Mouse (Mus musculus) liver, embryonic 13.5 days (tissue): ENCODE measurements around the gene Fads2. TPM values are rescaled to one million over a fixed set of nuclear protein-coding genes. Genes with fewer than 3 reads are reported as not detected.

Source experiments
- ATAC-seq: fragments of 200-750 bp; cut with Nextera tagmentation; 2 replicates; pipeline ENCODE4 v1.8.0; 2017; ENCODE audit warnings: low read depth, mild to moderate bottlenecking, moderate number of reproducible peaks, moderate library complexity
- DNase-seq: peaks from one replicate; pipeline ENCODE4 v3.0.0; 2022
- H3K27ac ChIP-seq: fragments of 300-500 bp; sonication (generic); 2 replicates; pipeline ENCODE4 v1.5.1; 2015; ENCODE audit warnings: moderate library complexity, mild to moderate bottlenecking, inconsistent platforms
- H3K27me3 ChIP-seq: fragments of 300-500 bp; sonication (generic); 2 replicates; pipeline ENCODE4 v1.6.1; 2015; ENCODE audit warnings: mild to moderate bottlenecking, inconsistent platforms
- H3K36me3 ChIP-seq: fragments of 300-500 bp; sonication (generic); 2 replicates; pipeline ENCODE4 v1.6.1; 2015; ENCODE audit warnings: mild to moderate bottlenecking, inconsistent platforms
- H3K4me1 ChIP-seq: fragments of 300-500 bp; sonication (generic); replicated peaks from 2 replicates; pipeline ENCODE4 v1.6.1; 2015; ENCODE audit warnings: inconsistent platforms
- H3K4me2 ChIP-seq: fragments of 300-500 bp; sonication (generic); 2 replicates; pipeline ENCODE4 v1.6.1; 2015; ENCODE audit warnings: inconsistent platforms, mild to moderate bottlenecking, moderate library complexity
- H3K4me3 ChIP-seq: fragments of 300-500 bp; sonication (generic); replicated peaks from 2 replicates; pipeline ENCODE4 v1.5.1; 2015; ENCODE audit warnings: mild to moderate bottlenecking, inconsistent platforms
- H3K9ac ChIP-seq: fragments of 300-500 bp; sonication (generic); 2 replicates; pipeline ENCODE4 v1.6.1; 2015; ENCODE audit warnings: mild to moderate bottlenecking, inconsistent platforms
- H3K9me3 ChIP-seq: fragments of 300-500 bp; sonication (generic); replicated peaks from 2 replicates; pipeline ENCODE4 v1.6.1; 2016; ENCODE audit warnings: inconsistent platforms
- WGBS: fragments of 180-500 bp; shearing (Covaris S2); methylation state at CpG from one replicate; pipeline ENCODE4 v1.1.7; 2015; ENCODE audit not compliant: insufficient replicate concordance; 5-methylcytosine and 5-hydroxymethylcytosine counted together
- polyA plus RNA-seq: library from polyadenylated mRNA; unstranded; fragments of >200 nt; fragmentation: Nextera tagmentation; extraction: Ambion mirVana; gene quantifications from 2 replicates; pipeline ENCODE4 v1.2.1, GENCODE M21; 2015

Fads2 gene
- polyA plus RNA-seq, 1 experiment from 2014 or later: 66.8 TPM

- DNase-seq: no peak
- H3K4me1 ChIP-seq: no peaks in the 10 kb centered on the region
- no peak overlapping the region for H3K4me3 ChIP-seq
- no peaks in the 10 kb centered on the region for H3K9me3 ChIP-seq
- H3K9ac ChIP-seq: no peak overlapping the region
- 64% methylated on average over 5 of the region's 5 CpGs for WGBS
- ATAC-seq: no peak
- H3K27ac ChIP-seq: no peak overlapping the region
- no peak overlapping the region for H3K4me2 ChIP-seq
- H3K36me3 ChIP-seq: no peaks in the 10 kb centered on the region
- peaks cover 4% of the 10 kb centered on the region; the same call in 1 of the 2 replicates for H3K27me3 ChIP-seq
Measured at GRCm38 (mm10) chr19:10122021-10122631, 20.6 kb upstream of the Fads2 start.

GRCm38 (mm10) chr19:10116641-10117040, 15.1 kb upstream of the Fads2 start:
- Histone ChIP-seq H3K4me2 (no peak overlapping the region), H3K4me3 (no peak overlapping the region), H3K9me3 (no peaks in the 10 kb centered on the region), H3K4me1 (no peaks in the 10 kb centered on the region), H3K9ac (no peak overlapping the region), H3K27ac (no peak overlapping the region), H3K36me3 (no peaks in the 10 kb centered on the region), H3K27me3 (no peaks in the 10 kb centered on the region)
- WGBS: 66% methylated on average over 3 of the region's 3 CpGs
- no peak for ATAC-seq
- no peak for DNase-seq

DNA sequence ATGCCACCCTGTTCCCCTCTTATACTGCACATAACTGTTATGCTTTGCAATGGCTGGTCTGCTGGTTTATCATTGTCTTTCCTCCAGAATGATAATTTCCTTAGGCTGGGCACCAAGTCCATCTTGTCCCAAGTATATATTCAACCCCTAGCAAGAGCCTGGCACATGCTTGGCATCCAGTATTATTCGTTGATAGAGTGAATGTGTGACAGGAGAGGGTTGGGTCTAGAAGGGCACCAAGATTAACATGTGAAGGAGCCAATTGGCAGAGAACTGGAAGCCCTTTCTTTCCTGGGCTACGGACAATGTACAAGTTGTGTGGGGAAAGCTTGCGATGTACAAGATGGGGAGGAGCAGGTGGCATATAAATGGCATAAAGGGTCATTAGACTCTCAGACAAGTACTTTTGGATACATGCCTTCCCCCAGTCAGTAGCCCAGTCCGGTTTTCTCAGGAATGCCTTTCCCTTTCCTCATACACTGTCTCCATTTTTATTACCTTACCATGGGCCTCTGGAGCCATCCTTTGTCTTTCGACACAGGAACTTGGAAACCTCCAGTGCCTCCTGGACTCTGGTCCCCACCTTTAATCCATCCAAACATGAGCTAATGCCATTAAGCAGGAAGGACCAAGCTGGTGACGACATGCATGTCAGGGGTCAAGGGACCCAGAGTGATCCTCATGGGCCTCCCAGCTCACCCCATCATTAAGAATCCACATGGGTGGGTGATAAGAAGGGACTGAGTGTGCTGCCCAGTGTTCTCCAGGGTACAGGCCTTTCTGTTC, 14.0 kb upstream of the Fads2 start:
- Histone ChIP-seq H3K36me3 (no peaks in the 10 kb centered on the region), H3K4me3 (no peak overlapping the region), H3K9ac (no peak overlapping the region), H3K4me1 (no peaks in the 10 kb centered on the region), H3K27ac (no peak overlapping the region), H3K4me2 (no peak overlapping the region), H3K9me3 (no peaks in the 10 kb centered on the region), H3K27me3 (no peaks in the 10 kb centered on the region)
- DNase-seq (no peak), ATAC-seq (no peak)
- WGBS: 67% methylated on average over 6 of the region's 6 CpGs

GRCm38 (mm10) chr19:10112956-10113355, 11.4 kb upstream of the Fads2 start:
- 64% methylated on average over 4 of the region's 4 CpGs for WGBS
- ATAC-seq (no peak), DNase-seq (no peak)
- Histone ChIP-seq H3K4me3 (no peak overlapping the region), H3K9ac (no peak overlapping the region), H3K27ac (no peak overlapping the region), H3K27me3 (no peaks in the 10 kb centered on the region), H3K4me2 (no peak overlapping the region), H3K36me3 (no peaks in the 10 kb centered on the region), H3K9me3 (no peaks in the 10 kb centered on the region), H3K4me1 (no peaks in the 10 kb centered on the region)

DNA sequence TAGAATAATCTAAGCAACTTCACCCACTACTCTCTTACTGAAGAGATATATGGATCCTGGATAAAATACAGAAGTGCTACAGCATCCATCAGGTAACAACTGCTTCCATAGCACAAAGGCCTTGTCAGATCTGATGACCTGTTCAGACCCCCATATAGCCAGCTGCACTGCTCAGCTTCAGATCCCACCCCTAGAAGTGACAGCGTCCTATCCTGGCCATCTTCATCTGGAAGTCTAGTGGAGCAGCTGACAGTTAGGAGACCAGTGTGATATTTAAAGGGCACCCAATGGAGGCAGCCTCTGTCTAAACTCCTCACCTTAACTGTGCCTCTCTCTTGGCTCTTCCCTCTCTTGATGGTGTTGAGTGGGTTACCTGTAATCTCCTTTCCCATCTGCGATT, 7.1 kb upstream of the Fads2 start:
- 85% methylated on average over 2 of the region's 2 CpGs for WGBS
- Histone ChIP-seq H3K4me3 (no peak overlapping the region), H3K27me3 (no peaks in the 10 kb centered on the region), H3K9me3 (no peaks in the 10 kb centered on the region), H3K4me1 (peaks cover 26% of the 10 kb centered on the region), H3K36me3 (no peaks in the 10 kb centered on the region), H3K27ac (no peak overlapping the region), H3K4me2 (no peak overlapping the region), H3K9ac (no peak overlapping the region)
- ATAC-seq (no peak), DNase-seq (no peak)

GRCm38 (mm10) chr19:10108129-10108528, 6.6 kb upstream of the Fads2 start:
- H3K9ac ChIP-seq: no peak overlapping the region
- H3K9me3 ChIP-seq: no peaks in the 10 kb centered on the region
- no peak overlapping the region for H3K4me3 ChIP-seq
- 64% methylated on average over 1 of the region's 1 CpGs for WGBS
- H3K36me3 ChIP-seq: no peaks in the 10 kb centered on the region
- peaks cover 31% of the 10 kb centered on the region for H3K4me1 ChIP-seq
- DNase-seq (no peak), ATAC-seq (no peak)
- no peak overlapping the region for H3K4me2 ChIP-seq
- H3K27me3 ChIP-seq: no peaks in the 10 kb centered on the region
- H3K27ac ChIP-seq: no peak overlapping the region

GRCm38 (mm10) chr19:10107051-10107611, 5.6 kb upstream of the Fads2 start:
- H3K27me3 ChIP-seq: no peaks in the 10 kb centered on the region
- peaks cover 41% of the 10 kb centered on the region for H3K4me1 ChIP-seq
- no peak overlapping the region for H3K9ac ChIP-seq
- DNase-seq (no peak), ATAC-seq (no peak)
- H3K27ac ChIP-seq: no peak overlapping the region
- no peaks in the 10 kb centered on the region for H3K36me3 ChIP-seq
- H3K4me2 ChIP-seq: no peak overlapping the region
- H3K4me3 ChIP-seq: no peak overlapping the region
- no peaks in the 10 kb centered on the region for H3K9me3 ChIP-seq
- 76% methylated on average over 5 of the region's 5 CpGs for WGBS

DNA sequence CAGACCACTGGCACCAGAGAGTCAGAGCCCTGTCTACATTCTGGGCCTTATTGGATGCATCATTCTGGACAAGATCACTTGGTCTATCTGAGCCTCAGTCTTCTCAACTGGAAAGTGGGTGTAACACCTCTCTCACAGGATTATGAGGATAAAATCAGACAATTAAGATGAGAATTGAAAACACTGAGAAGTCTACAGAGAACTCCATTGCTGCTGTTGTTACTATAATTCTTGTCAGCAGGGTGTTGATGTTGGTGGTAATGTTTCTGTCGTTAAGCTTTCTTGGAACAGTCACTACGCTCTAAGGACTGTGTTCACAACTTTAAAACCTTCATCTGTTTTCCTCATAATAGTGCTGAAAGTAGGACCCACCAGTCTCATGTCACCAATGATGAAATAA, 5.1 kb upstream of the Fads2 start:
- Histone ChIP-seq H3K9me3 (no peaks in the 10 kb centered on the region), H3K27me3 (no peaks in the 10 kb centered on the region), H3K4me2 (no peak overlapping the region), H3K27ac (no peak overlapping the region), H3K4me3 (no peak overlapping the region), H3K9ac (no peak overlapping the region), H3K36me3 (no peaks in the 10 kb centered on the region), H3K4me1 (peaks cover 46% of the 10 kb centered on the region)
- WGBS: 81% methylated on average over 2 of the region's 2 CpGs
- no peak for ATAC-seq
- DNase-seq: no peak

DNA sequence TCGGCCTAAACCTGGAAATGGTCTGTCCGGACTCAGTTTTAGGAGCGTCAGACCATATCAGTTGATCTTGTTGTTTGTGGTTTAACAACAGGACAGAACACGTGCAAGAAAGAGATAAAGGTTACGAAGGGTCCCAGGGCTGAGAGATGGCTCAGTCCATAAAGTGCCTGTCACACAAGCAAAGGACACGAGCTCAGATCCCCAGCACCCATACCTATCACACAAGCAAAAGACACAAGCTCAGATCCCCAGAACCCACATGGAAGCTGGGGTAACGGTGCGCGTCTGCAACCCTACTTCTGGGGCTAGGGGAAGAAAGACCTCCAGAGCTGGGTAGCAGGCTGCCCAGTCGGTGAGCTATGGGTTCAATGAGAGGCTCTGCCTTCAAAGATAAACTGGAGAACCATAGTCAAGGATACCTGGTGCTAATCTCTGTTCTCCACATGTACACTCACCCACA, 3.5 kb upstream of the Fads2 start:
- peak overlapping the region; percentile 79 for H3K27ac ChIP-seq
- no peaks in the 10 kb centered on the region for H3K9me3 ChIP-seq
- DNase-seq (peak; percentile 61), ATAC-seq (peak; percentile 49)
- H3K36me3 ChIP-seq: no peaks in the 10 kb centered on the region
- no peaks in the 10 kb centered on the region for H3K27me3 ChIP-seq
- 19% methylated on average over 10 of the region's 10 CpGs for WGBS
- no peak overlapping the region for H3K9ac ChIP-seq
- peak overlapping the region; percentile 33 for H3K4me2 ChIP-seq
- no peak overlapping the region for H3K4me3 ChIP-seq
- H3K4me1 ChIP-seq: peaks cover 61% of the 10 kb centered on the region

GRCm38 (mm10) chr19:10104234-10104633, 2.7 kb upstream of the Fads2 start:
- Histone ChIP-seq H3K9me3 (no peaks in the 10 kb centered on the region), H3K27ac (peak overlapping the region; percentile 79), H3K9ac (0 out of 2 replicates have a peak overlapping the region, but pooled peaks have one; percentile 34), H3K4me1 (peaks cover 69% of the 10 kb centered on the region), H3K4me2 (no peak overlapping the region; the same call in 1 of the 2 replicates), H3K36me3 (0 out of 2 replicates have a peak, but pooled peaks cover under 1% of the 10 kb centered on the region), H3K27me3 (no peaks in the 10 kb centered on the region), H3K4me3 (no peak overlapping the region)
- DNase-seq: no peak
- 44% methylated on average over 6 of the region's 6 CpGs for WGBS
- no peak for ATAC-seq

DNA sequence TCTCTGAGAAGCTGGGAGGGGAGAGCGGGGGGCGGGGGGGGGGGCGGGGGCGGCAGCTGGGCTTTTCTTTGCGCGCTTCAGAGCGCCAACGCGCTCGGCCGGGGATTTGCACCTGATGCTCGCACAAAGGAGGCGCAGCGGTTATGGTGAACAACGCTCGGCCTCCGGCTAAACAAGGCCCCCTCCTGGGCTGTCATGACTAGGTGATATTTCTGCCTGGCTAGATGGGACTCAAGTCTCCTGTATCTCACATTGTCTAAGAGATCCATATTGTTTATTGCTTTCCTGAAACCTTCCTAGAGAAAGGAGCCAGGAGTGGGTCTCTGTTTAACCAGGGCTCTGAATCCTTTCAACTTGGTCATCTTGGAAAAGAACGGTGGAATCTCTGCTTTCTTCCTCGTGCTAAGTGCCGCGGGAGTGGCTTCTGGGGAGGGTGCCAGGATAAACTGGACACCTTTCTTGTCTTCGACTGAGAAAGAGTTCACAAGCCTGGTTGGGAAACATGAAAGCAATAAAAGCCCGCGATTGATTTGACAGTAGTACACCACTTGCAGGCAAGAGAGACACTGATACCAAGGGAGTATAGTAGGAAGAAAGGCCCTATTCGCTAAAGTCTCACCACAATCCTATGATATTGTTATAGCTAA, 631 bp upstream of the Fads2 start:
- Histone ChIP-seq H3K27me3 (no peaks in the 10 kb centered on the region), H3K36me3 (peaks cover 16% of the 10 kb centered on the region), H3K4me3 (peak overlapping the region; percentile 76), H3K9ac (peak overlapping the region; percentile 73), H3K9me3 (no peaks in the 10 kb centered on the region), H3K4me1 (peaks cover 89% of the 10 kb centered on the region), H3K27ac (peak overlapping the region; percentile 83), H3K4me2 (peak overlapping the region; percentile 94)
- DNase-seq (no peak), ATAC-seq (peak; percentile 8; the same call in 1 of the 2 replicates)
- WGBS: 10% methylated on average over 21 of the region's 25 CpGs
